Mouse (Mus musculus): ENCODE data around the gene Ift172. TPM values are rescaled to one million over a fixed set of nuclear protein-coding genes. Genes with fewer than 3 reads are reported as not detected.

The Ift172 gene
- polyA plus RNA-seq, 1 experiment from 2014 or later = 21.8 TPM

DNA sequence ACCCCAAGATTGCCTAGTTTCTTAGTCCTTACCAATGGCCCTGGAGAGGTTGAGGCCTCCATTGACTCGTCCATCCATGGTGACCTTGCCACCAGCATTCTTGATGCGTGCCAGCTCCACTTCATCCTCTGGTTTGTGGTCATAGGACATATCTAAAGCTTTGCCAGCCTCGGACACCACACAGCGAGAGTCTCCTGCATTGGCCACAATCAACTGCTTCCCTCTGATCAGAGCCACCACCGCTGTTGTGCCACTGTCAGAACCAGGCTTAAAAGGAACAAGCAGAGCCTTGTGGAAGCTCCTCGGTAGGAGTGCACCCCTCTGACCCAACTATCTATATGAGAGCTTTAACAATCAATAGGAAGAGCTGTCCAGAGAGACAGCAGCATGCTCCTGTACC is 86.5 kb downstream of the Ift172 start:
- 87% methylated on average over 6 of the region's 6 CpGs for WGBS
- H3K27ac ChIP-seq (replicated peaks) = no peak overlapping the region
- ATAC-seq (ENCODE audit: extremely low read depth, insufficient number of reproducible peaks, low FRiP score, low TSS enrichment) = no peak
- no peak overlapping the region for H3K4me3 ChIP-seq
- peaks cover 24% of the 10 kb centered on the region for H3K4me1 ChIP-seq
- no peaks in the 10 kb centered on the region for H3K27me3 ChIP-seq (replicated peaks)
- H3K36me3 ChIP-seq = peaks cover 73% of the 10 kb centered on the region
- H3K4me2 ChIP-seq = no peak overlapping the region
- H3K9ac ChIP-seq = no peak overlapping the region
- peaks cover 4% of the 10 kb centered on the region for H3K9me3 ChIP-seq

DNA sequence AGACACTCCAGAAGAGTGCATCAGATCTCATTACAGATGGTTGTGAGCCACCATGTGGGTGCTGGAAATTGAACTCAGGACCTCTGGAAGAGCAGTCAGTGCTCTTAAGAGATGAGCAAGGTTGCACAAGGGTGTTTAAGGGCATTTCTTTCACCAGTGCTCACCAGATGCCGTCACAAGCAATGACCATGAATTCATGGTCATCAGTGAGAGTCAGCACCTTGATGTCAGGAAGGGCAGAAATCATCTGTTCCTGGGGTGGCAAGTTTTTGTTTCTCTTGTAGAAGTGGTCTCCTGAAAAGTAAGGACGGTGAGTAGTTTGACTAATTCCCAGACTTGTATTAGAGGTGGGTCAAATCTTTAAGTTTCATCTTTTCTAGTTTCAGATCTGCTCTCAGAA is 87.0 kb downstream of the Ift172 start:
- Histone ChIP-seq H3K9ac (no peak overlapping the region), H3K36me3 (peaks cover 78% of the 10 kb centered on the region), H3K4me3 (no peak overlapping the region), H3K27ac (replicated peaks) (no peak overlapping the region), H3K4me1 (peaks cover 24% of the 10 kb centered on the region), H3K27me3 (replicated peaks) (no peaks in the 10 kb centered on the region), H3K4me2 (no peak overlapping the region), H3K9me3 (peaks cover 4% of the 10 kb centered on the region)
- no peak for ATAC-seq (ENCODE audit: extremely low read depth, insufficient number of reproducible peaks, low FRiP score, low TSS enrichment)
- 85% methylated on average over 2 of the region's 2 CpGs for WGBS

Other genes starting within 250 kb of the Ift172 start
- 119 and 124 TPM in 2 replicates for gene Atraid, start 242.8 kb downstream of the Ift172 start, polyA plus RNA-seq (2015; fragmentation: Nextera tagmentation; extraction: Ambion mirVana)
- gene Slc5a6, start 242.2 kb downstream of the Ift172 start, polyA plus RNA-seq (2015; fragmentation: Nextera tagmentation; extraction: Ambion mirVana) = 6.9 and 7.2 TPM in 2 replicates
- gene Cad, start 236.3 kb downstream of the Ift172 start, polyA plus RNA-seq (2015; fragmentation: Nextera tagmentation; extraction: Ambion mirVana) = 17.8 and 20.9 TPM in 2 replicates
- gene Dnajc5g, start 184.8 kb downstream of the Ift172 start, polyA plus RNA-seq (2015; fragmentation: Nextera tagmentation; extraction: Ambion mirVana) = not detected in 2 replicates
- 0.21 and 0.69 TPM in 2 replicates for gene Slc30a3, start 182.9 kb downstream of the Ift172 start, polyA plus RNA-seq (2015; fragmentation: Nextera tagmentation; extraction: Ambion mirVana)
- 10.7 and 13.9 TPM in 2 replicates for gene Trim54, start 174.4 kb downstream of the Ift172 start, polyA plus RNA-seq (2015; fragmentation: Nextera tagmentation; extraction: Ambion mirVana)
- gene Ucn, start 152.3 kb downstream of the Ift172 start, polyA plus RNA-seq (2015; fragmentation: Nextera tagmentation; extraction: Ambion mirVana) = 0.45 TPM in 1 of 2 replicates, not detected in the other
- 68.0 and 89.4 TPM in 2 replicates for gene Mpv17, start 136.9 kb downstream of the Ift172 start, polyA plus RNA-seq (2015; fragmentation: Nextera tagmentation; extraction: Ambion mirVana)
- 0.46 and 2.6 TPM in 2 replicates for gene Gm29609, start 111.2 kb downstream of the Ift172 start, polyA plus RNA-seq (2015; fragmentation: Nextera tagmentation; extraction: Ambion mirVana)
- 45.3 and 47.8 TPM in 2 replicates for gene Gtf3c2, start 111.0 kb downstream of the Ift172 start, polyA plus RNA-seq (2015; fragmentation: Nextera tagmentation; extraction: Ambion mirVana)
- 112 and 116 TPM in 2 replicates for gene Snx17, start 97.9 kb downstream of the Ift172 start, polyA plus RNA-seq (2015; fragmentation: Nextera tagmentation; extraction: Ambion mirVana)
- gene Eif2b4, start 97.7 kb downstream of the Ift172 start, polyA plus RNA-seq (2015; fragmentation: Nextera tagmentation; extraction: Ambion mirVana) = 52.3 and 55.9 TPM in 2 replicates
- gene Zfp513, start 88.8 kb downstream of the Ift172 start, polyA plus RNA-seq (2015; fragmentation: Nextera tagmentation; extraction: Ambion mirVana) = 7.3 and 7.5 TPM in 2 replicates
- gene Ppm1g, start 70.4 kb downstream of the Ift172 start, polyA plus RNA-seq (2015; fragmentation: Nextera tagmentation; extraction: Ambion mirVana) = 101 and 107 TPM in 2 replicates
- gene Nrbp1, start 50.3 kb downstream of the Ift172 start, polyA plus RNA-seq (2015; fragmentation: Nextera tagmentation; extraction: Ambion mirVana) = 124 and 132 TPM in 2 replicates
- gene Gm9970, start 49.9 kb downstream of the Ift172 start, polyA plus RNA-seq (2015; fragmentation: Nextera tagmentation; extraction: Ambion mirVana) = 0.68 TPM in 1 of 2 replicates, not detected in the other
- gene Krtcap3, start 39.4 kb downstream of the Ift172 start, polyA plus RNA-seq (2015; fragmentation: Nextera tagmentation; extraction: Ambion mirVana) = 6.0 and 7.4 TPM in 2 replicates
- gene Fndc4, start 5.0 kb upstream of the Ift172 start, polyA plus RNA-seq (2015; fragmentation: Nextera tagmentation; extraction: Ambion mirVana) = 22.4 and 22.6 TPM in 2 replicates
- gene Gckr, start 6.3 kb upstream of the Ift172 start, polyA plus RNA-seq (2015; fragmentation: Nextera tagmentation; extraction: Ambion mirVana) = 0.36 and 0.56 TPM in 2 replicates
- 30.6 and 38.2 TPM in 2 replicates for gene Zfp512, start 161.3 kb upstream of the Ift172 start, polyA plus RNA-seq (2015; fragmentation: Nextera tagmentation; extraction: Ambion mirVana)
- gene 4930548H24Rik, start 194.6 kb upstream of the Ift172 start, polyA plus RNA-seq (2015; fragmentation: Nextera tagmentation; extraction: Ambion mirVana) = not detected in 2 replicates
- gene Gpn1, start 203.6 kb upstream of the Ift172 start, polyA plus RNA-seq (2015; fragmentation: Nextera tagmentation; extraction: Ambion mirVana) = 46.7 and 50.3 TPM in 2 replicates
- gene Slc4a1ap, start 235.9 kb upstream of the Ift172 start, polyA plus RNA-seq (2015; fragmentation: Nextera tagmentation; extraction: Ambion mirVana) = 21.3 and 22.8 TPM in 2 replicates
- gene Supt7l, start 236.7 kb upstream of the Ift172 start, polyA plus RNA-seq (2015; fragmentation: Nextera tagmentation; extraction: Ambion mirVana) = 17.9 and 18.0 TPM in 2 replicates

Data from heart, embryonic 13.5 days (tissue).